Mouse (Mus musculus): ENCODE results near the gene Gm28845. TPM values are rescaled to one million over a fixed set of nuclear protein-coding genes. Genes with fewer than 3 reads are reported as not detected.

The Gm28845 gene
- total and polyA plus RNA-seq, 3 experiments, result not detected

- H3K4me1 ChIP-seq (ENCODE audit: insufficient read depth, low read depth, low read length), result peaks cover 4% of the 10 kb centered on the region; the same call in 1 of the 2 replicates
- DNase-seq (ENCODE audit: low spot score), result no peak
- TF ChIP-seq GATA2 (IDR thresholded peaks at IDR 0.05; ENCODE audit: borderline replicate concordance, low read depth, low read length) (no peak), CTCF (IDR thresholded peaks at IDR 0.05; ENCODE audit: low read depth, low read length) (no peak), TAL1 (conservative IDR thresholded peaks at IDR 0.05; ENCODE audit: low read depth, low read length) (no peak), GATA1 (IDR thresholded peaks at IDR 0.05; ENCODE audit: borderline replicate concordance, low read length) (no peak), POLR2AphosphoS5 (IDR thresholded peaks at IDR 0.05; ENCODE audit: insufficient replicate concordance, low read depth, low read length) (no peak)
- ATAC-seq (ENCODE audit: extremely low read depth, insufficient number of reproducible peaks, low FRiP score, poor library complexity, severe bottlenecking), result no peak
- peaks cover 15% of the 10 kb centered on the region; the same call in 1 of the 2 replicates for H3K27me3 ChIP-seq (ENCODE audit: insufficient read depth, low read length)
- H3K4me3 ChIP-seq (ENCODE audit: low read depth, low read length), result no peak within 1 kb of the TSS
- no peaks in the 10 kb centered on the region for H3K9me3 ChIP-seq (replicated peaks)
- H3K36me3 ChIP-seq (replicated peaks), result no peaks in the 10 kb centered on the region
Observed at GRCm38 (mm10) chr1:65103273-65103672, 16.1 kb downstream of the Gm28845 start, which contains the start of gene Cryga. Gene Cryga (minus strand): TSS chr1:65103373.

- no peak for TF ChIP-seq TAL1 (conservative IDR thresholded peaks at IDR 0.05; ENCODE audit: low read depth, low read length)
- TF ChIP-seq CTCF (IDR thresholded peaks at IDR 0.05; ENCODE audit: low read depth, low read length), result no peak
- no peak for TF ChIP-seq POLR2AphosphoS5 (IDR thresholded peaks at IDR 0.05; ENCODE audit: insufficient replicate concordance, low read depth, low read length)
- Histone ChIP-seq H3K27me3 (ENCODE audit: insufficient read depth, low read length) (peaks cover 9% of the 10 kb centered on the region; the same call in 1 of the 2 replicates), H3K4me3 (ENCODE audit: low read depth, low read length) (no peak overlapping the region), H3K9me3 (replicated peaks) (no peaks in the 10 kb centered on the region), H3K36me3 (replicated peaks) (no peaks in the 10 kb centered on the region), H3K4me1 (ENCODE audit: insufficient read depth, low read depth, low read length) (no peaks in the 10 kb centered on the region)
- ATAC-seq (ENCODE audit: extremely low read depth, insufficient number of reproducible peaks, low FRiP score, poor library complexity, severe bottlenecking), result no peak
- DNase-seq (ENCODE audit: low spot score), result no peak
Observed at GRCm38 (mm10) chr1:65096953-65097352, 22.4 kb downstream of the Gm28845 start.

GRCm38 (mm10) chr1:65091566-65091965 is 27.8 kb downstream of the Gm28845 start:
- no peaks in the 10 kb centered on the region for H3K4me1 ChIP-seq (ENCODE audit: insufficient read depth, low read depth, low read length)
- DNase-seq (ENCODE audit: low spot score), result no peak
- peaks cover 5% of the 10 kb centered on the region; the same call in 1 of the 2 replicates for H3K27me3 ChIP-seq (ENCODE audit: insufficient read depth, low read length)
- no peak for TF ChIP-seq CTCF (IDR thresholded peaks at IDR 0.05; ENCODE audit: low read depth, low read length)
- no peak for TF ChIP-seq GATA2 (IDR thresholded peaks at IDR 0.05; ENCODE audit: borderline replicate concordance, low read depth, low read length)
- no peak for TF ChIP-seq TAL1 (conservative IDR thresholded peaks at IDR 0.05; ENCODE audit: low read depth, low read length)
- TF ChIP-seq POLR2AphosphoS5 (IDR thresholded peaks at IDR 0.05; ENCODE audit: insufficient replicate concordance, low read depth, low read length), result no peak
- no peak for TF ChIP-seq GATA1 (IDR thresholded peaks at IDR 0.05; ENCODE audit: borderline replicate concordance, low read length)
- H3K9me3 ChIP-seq (replicated peaks), result no peaks in the 10 kb centered on the region
- no peak for ATAC-seq (ENCODE audit: extremely low read depth, insufficient number of reproducible peaks, low FRiP score, poor library complexity, severe bottlenecking)
- H3K36me3 ChIP-seq (replicated peaks), result no peaks in the 10 kb centered on the region
- H3K4me3 ChIP-seq (ENCODE audit: low read depth, low read length), result no peak overlapping the region

- Histone ChIP-seq H3K36me3 (replicated peaks) (no peaks in the 10 kb centered on the region), H3K4me1 (ENCODE audit: insufficient read depth, low read depth, low read length) (no peaks in the 10 kb centered on the region), H3K9me3 (replicated peaks) (no peaks in the 10 kb centered on the region), H3K27me3 (ENCODE audit: insufficient read depth, low read length) (peaks cover 8% of the 10 kb centered on the region; the same call in 1 of the 2 replicates), H3K4me3 (ENCODE audit: low read depth, low read length) (no peak overlapping the region)
- no peak for ATAC-seq (ENCODE audit: extremely low read depth, insufficient number of reproducible peaks, low FRiP score, poor library complexity, severe bottlenecking)
- no peak for TF ChIP-seq POLR2AphosphoS5 (IDR thresholded peaks at IDR 0.05; ENCODE audit: insufficient replicate concordance, low read depth, low read length)
- no peak for TF ChIP-seq GATA2 (IDR thresholded peaks at IDR 0.05; ENCODE audit: borderline replicate concordance, low read depth, low read length)
- TF ChIP-seq CTCF (IDR thresholded peaks at IDR 0.05; ENCODE audit: low read depth, low read length), result no peak
- no peak for TF ChIP-seq TAL1 (conservative IDR thresholded peaks at IDR 0.05; ENCODE audit: low read depth, low read length)
- no peak for TF ChIP-seq GATA1 (IDR thresholded peaks at IDR 0.05; ENCODE audit: borderline replicate concordance, low read length)
- no peak for DNase-seq (ENCODE audit: low spot score)
Observed at GRCm38 (mm10) chr1:65090370-65090769, 29.0 kb downstream of the Gm28845 start.

- no peaks in the 10 kb centered on the region for H3K4me1 ChIP-seq (ENCODE audit: insufficient read depth, low read depth, low read length)
- no peak for TF ChIP-seq CTCF (IDR thresholded peaks at IDR 0.05; ENCODE audit: low read depth, low read length)
- no peak for TF ChIP-seq GATA2 (IDR thresholded peaks at IDR 0.05; ENCODE audit: borderline replicate concordance, low read depth, low read length)
- no peak for TF ChIP-seq GATA1 (IDR thresholded peaks at IDR 0.05; ENCODE audit: borderline replicate concordance, low read length)
- TF ChIP-seq TAL1 (conservative IDR thresholded peaks at IDR 0.05; ENCODE audit: low read depth, low read length), result no peak
- no peak for DNase-seq (ENCODE audit: low spot score)
- no peak for ATAC-seq (ENCODE audit: extremely low read depth, insufficient number of reproducible peaks, low FRiP score, poor library complexity, severe bottlenecking)
- peaks cover 8% of the 10 kb centered on the region; the same call in 1 of the 2 replicates for H3K27me3 ChIP-seq (ENCODE audit: insufficient read depth, low read length)
- H3K9me3 ChIP-seq (replicated peaks), result no peaks in the 10 kb centered on the region
- H3K4me3 ChIP-seq (ENCODE audit: low read depth, low read length), result no peak overlapping the region
- H3K36me3 ChIP-seq (replicated peaks), result no peaks in the 10 kb centered on the region
Observed at GRCm38 (mm10) chr1:65088567-65089356, 30.6 kb downstream of the Gm28845 start.

GRCm38 (mm10) chr1:65082188-65082587 is 37.2 kb downstream of the Gm28845 start, which contains the start of gene Crygb:
Gene Crygb (minus strand): TSS chr1:65082288.
- H3K4me3 ChIP-seq (ENCODE audit: low read depth, low read length), result no peak within 1 kb of the TSS
- no peaks in the 10 kb centered on the region for H3K4me1 ChIP-seq (ENCODE audit: insufficient read depth, low read depth, low read length)
- no peak for ATAC-seq (ENCODE audit: extremely low read depth, insufficient number of reproducible peaks, low FRiP score, poor library complexity, severe bottlenecking)
- no peak for DNase-seq (ENCODE audit: low spot score)
- 0 out of 2 replicates have a peak, but pooled peaks cover 3% of the 10 kb centered on the region for H3K27me3 ChIP-seq (ENCODE audit: insufficient read depth, low read length)
- TF ChIP-seq POLR2AphosphoS5 (IDR thresholded peaks at IDR 0.05; ENCODE audit: insufficient replicate concordance, low read depth, low read length), result no peak
- no peak for TF ChIP-seq TAL1 (conservative IDR thresholded peaks at IDR 0.05; ENCODE audit: low read depth, low read length)
- TF ChIP-seq GATA2 (IDR thresholded peaks at IDR 0.05; ENCODE audit: borderline replicate concordance, low read depth, low read length), result no peak
- no peak for TF ChIP-seq GATA1 (IDR thresholded peaks at IDR 0.05; ENCODE audit: borderline replicate concordance, low read length)
- TF ChIP-seq CTCF (IDR thresholded peaks at IDR 0.05; ENCODE audit: low read depth, low read length), result no peak
- H3K9me3 ChIP-seq (replicated peaks), result no peaks in the 10 kb centered on the region
- H3K36me3 ChIP-seq (replicated peaks), result no peaks in the 10 kb centered on the region

All from G1E (cell line).